Mouse (Mus musculus) hindbrain, postnatal 0 days (tissue): ENCODE data around the gene Sema4a. TPM values are rescaled to one million over a fixed set of nuclear protein-coding genes. Genes with fewer than 3 reads are reported as not detected.

ENCODE experiments used
- ATAC-seq: fragments of 200-750 bp; cut with Nextera tagmentation; 2 replicates; pipeline ENCODE4 v1.8.0; 2017; ENCODE audit warnings: mild to moderate bottlenecking, moderate TSS enrichment, moderate library complexity
- DNase-seq: peaks from one replicate; pipeline ENCODE4 v3.0.0-alpha.2; 2015; ENCODE audit warnings: low spot score
- H3K27ac ChIP-seq: fragments of 300-500 bp; sonication (generic); 2 replicates; pipeline ENCODE4 v1.5.1; 2014; ENCODE audit warnings: mild to moderate bottlenecking
- H3K27me3 ChIP-seq: fragments of 300-500 bp; sonication (generic); 2 replicates; pipeline ENCODE4 v1.6.1; 2014; ENCODE audit warnings: low read length, mixed read lengths; ENCODE audit not compliant: insufficient read depth
- H3K36me3 ChIP-seq: fragments of 300-500 bp; sonication (generic); 2 replicates; pipeline ENCODE4 v1.6.1; 2014; ENCODE audit warnings: low read length, mixed read lengths; ENCODE audit not compliant: insufficient read depth
- H3K4me1 ChIP-seq: fragments of 300-500 bp; sonication (generic); 2 replicates; pipeline ENCODE4 v1.6.1; 2014; ENCODE audit warnings: antibody characterized with exemption, low read length, mixed read lengths; ENCODE audit not compliant: insufficient read depth
- H3K4me2 ChIP-seq: fragments of 300-500 bp; sonication (generic); 2 replicates; pipeline ENCODE4 v1.6.1; 2014; ENCODE audit warnings: low read depth, mild to moderate bottlenecking, low read length, moderate library complexity, mixed read lengths
- H3K4me3 ChIP-seq: fragments of 300-500 bp; sonication (generic); 2 replicates; pipeline ENCODE4 v1.5.1; 2014; ENCODE audit warnings: low read length
- H3K9ac ChIP-seq: fragments of 300-500 bp; sonication (generic); replicated peaks from 2 replicates; pipeline ENCODE4 v1.6.1; 2014; ENCODE audit warnings: mild to moderate bottlenecking, low read length, moderate library complexity, mixed read lengths
- H3K9me3 ChIP-seq: fragments of 300-500 bp; sonication (generic); 2 replicates; pipeline ENCODE4 v1.6.1; 2016; ENCODE audit warnings: low read length, mixed read lengths
- CTCF ChIP-seq: IDR thresholded peaks from 2 replicates; pipeline ENCODE4 v1.5.1; 2016; ENCODE audit warnings: antibody characterized with exemption, control low read depth, low read depth
- WGBS: fragments of 180-500 bp; shearing (Covaris S2); extraction: QIAGEN DNeasy Blood & Tissue Kit; methylation state at CpG from one replicate; pipeline ENCODE4 v1.1.7; 2014; 5-methylcytosine and 5-hydroxymethylcytosine counted together
- microRNA-seq, 2 experiments: library from miRNA; unstranded; fragments of <30 nt; microRNA quantifications; one replicate each; pipeline ENCODE4; 2016
- polyA plus RNA-seq: library from polyadenylated mRNA; unstranded; fragments of >200 nt; fragmentation: Nextera tagmentation; extraction: Ambion mirVana; gene quantifications from 2 replicates; pipeline ENCODE4 v1.2.1, GENCODE M21; 2015
- total RNA-seq: library from RNA; depleted of rRNA; stranded (reverse); fragments of >200 nt; gene quantifications from 2 replicates; pipeline ENCODE4 v1.2.3, GENCODE M21; 2014; rRNA removed

Sema4a gene
- total and polyA plus RNA-seq, 2 experiments from 2014 or later = 26.5 to 45.2 TPM

DNA sequence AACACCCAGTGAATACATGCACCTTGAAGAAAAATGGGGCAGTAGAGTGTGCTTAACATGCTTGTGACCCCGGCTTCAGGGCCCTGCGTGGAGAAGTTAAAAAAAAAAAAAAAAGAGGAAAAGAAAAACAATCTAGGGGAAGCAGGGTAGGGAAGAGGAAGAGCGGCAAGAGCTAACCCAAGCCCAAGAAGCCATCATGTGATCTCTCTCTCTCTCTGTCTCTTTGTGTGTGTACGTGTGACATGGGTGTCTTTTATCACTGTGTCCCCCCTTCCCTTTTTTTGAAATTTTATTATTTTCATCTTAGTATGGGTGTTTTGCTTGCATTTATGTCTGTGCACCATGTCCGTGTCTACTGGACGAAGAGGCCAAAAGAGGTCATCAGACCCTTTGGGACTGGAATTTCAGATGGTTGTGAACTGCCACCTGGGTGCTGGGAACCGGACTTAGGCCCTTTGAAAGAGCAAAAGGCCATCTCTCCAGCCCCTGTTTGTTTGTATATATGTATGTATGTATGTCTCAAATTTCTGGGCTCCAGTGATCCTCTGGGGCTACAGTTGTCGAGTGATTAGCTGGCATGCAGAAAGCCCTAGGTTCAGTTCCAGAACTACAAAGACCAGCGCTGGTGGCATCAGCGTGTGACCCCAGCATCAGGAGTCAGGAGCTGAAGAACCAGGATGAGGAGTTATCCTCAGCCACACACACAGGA, 57.3 kb downstream of the Sema4a start:
- no peak for ATAC-seq
- no peaks in the 10 kb centered on the region for H3K9me3 ChIP-seq
- no peak overlapping the region for H3K27ac ChIP-seq
- H3K4me3 ChIP-seq = no peak overlapping the region
- no peak for DNase-seq
- no peak overlapping the region for H3K9ac ChIP-seq
- H3K4me2 ChIP-seq = no peak overlapping the region
- H3K36me3 ChIP-seq = no peaks in the 10 kb centered on the region
- H3K4me1 ChIP-seq = no peaks in the 10 kb centered on the region
- WGBS = 90% methylated on average over 10 of the region's 10 CpGs
- H3K27me3 ChIP-seq = no peaks in the 10 kb centered on the region
- TF ChIP-seq CTCF = no peak

DNA sequence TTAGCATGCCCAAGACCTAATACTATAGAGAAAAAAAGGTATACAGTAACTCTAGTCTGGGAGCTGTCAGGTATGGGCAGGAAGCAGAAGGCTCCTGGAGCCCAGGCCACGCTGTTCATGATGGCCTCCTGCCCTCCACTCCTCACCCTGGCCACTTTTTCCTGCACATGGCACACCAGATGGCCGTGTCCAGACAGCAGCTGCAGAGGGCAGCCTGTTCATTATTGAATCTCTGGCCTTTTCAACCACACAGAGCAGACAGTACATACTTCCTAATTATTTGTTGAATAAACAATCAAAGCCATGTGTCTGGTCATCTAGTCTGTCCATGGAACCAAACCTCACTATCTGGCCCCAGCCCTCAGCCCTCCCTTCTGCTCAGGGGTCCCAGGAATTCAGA, 62.3 kb downstream of the Sema4a start:
- Histone ChIP-seq H3K9me3 (no peaks in the 10 kb centered on the region), H3K4me3 (no peak overlapping the region), H3K4me1 (no peaks in the 10 kb centered on the region), H3K27me3 (no peaks in the 10 kb centered on the region), H3K4me2 (no peak overlapping the region), H3K36me3 (no peaks in the 10 kb centered on the region), H3K9ac (no peak overlapping the region), H3K27ac (no peak overlapping the region)
- TF ChIP-seq CTCF = no peak
- DNase-seq (peak; percentile 12), ATAC-seq (peak; percentile 53; the same call in 1 of the 2 replicates)
- 63% methylated on average over 2 of the region's 2 CpGs for WGBS

DNA sequence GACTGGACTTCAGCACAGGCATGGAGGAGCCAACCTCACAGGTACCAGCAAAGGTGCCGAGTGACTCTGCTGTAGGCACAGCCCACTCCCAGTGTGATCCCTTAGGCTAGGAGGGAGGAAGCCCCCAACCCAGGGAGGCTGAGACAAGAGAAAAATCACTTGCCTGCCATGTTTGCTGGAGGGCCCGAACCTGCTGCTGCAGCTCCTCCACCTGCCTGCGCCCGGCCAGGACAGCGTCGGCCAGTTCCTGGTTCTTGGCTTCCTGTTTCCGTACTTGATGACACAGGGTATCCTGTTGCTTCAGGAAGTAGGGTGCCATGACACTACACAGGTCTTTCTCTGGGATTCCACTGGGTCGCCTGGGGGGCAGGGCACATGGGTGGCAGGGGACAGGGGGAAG, 65.2 kb downstream of the Sema4a start:
- WGBS = 93% methylated on average over 8 of the region's 8 CpGs
- Histone ChIP-seq H3K36me3 (no peaks in the 10 kb centered on the region), H3K4me1 (no peaks in the 10 kb centered on the region), H3K27ac (no peak overlapping the region), H3K4me2 (no peak overlapping the region), H3K9me3 (no peaks in the 10 kb centered on the region), H3K27me3 (no peaks in the 10 kb centered on the region), H3K9ac (no peak overlapping the region), H3K4me3 (no peak overlapping the region)
- TF ChIP-seq CTCF = no peak
- DNase-seq (no peak), ATAC-seq (no peak)

DNA sequence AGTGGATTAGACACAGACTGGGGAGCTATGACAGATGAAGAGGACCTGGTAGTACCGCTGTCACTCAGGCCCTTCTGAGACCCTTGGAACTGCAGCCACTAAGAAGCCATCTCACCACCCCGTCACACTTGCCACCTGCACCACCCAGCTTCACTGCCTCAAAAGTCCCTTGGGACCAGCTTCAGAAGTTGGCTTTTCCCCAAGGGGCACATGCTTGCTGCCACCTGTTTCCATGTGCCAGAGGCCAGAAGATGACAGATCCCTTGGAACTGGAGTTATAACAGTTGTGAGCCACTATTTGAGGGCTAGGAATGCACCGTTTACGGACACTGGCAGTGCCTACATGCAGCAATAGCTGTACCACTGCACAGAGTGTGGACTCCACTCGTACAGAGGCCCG, 65.7 kb downstream of the Sema4a start:
- Histone ChIP-seq H3K9me3 (no peaks in the 10 kb centered on the region), H3K4me1 (no peaks in the 10 kb centered on the region), H3K4me3 (no peak overlapping the region), H3K9ac (no peak overlapping the region), H3K36me3 (no peaks in the 10 kb centered on the region), H3K4me2 (no peak overlapping the region), H3K27me3 (no peaks in the 10 kb centered on the region), H3K27ac (no peak overlapping the region)
- TF ChIP-seq CTCF = no peak
- DNase-seq (no peak), ATAC-seq (no peak)
- WGBS = 94% methylated on average over 6 of the region's 6 CpGs

DNA sequence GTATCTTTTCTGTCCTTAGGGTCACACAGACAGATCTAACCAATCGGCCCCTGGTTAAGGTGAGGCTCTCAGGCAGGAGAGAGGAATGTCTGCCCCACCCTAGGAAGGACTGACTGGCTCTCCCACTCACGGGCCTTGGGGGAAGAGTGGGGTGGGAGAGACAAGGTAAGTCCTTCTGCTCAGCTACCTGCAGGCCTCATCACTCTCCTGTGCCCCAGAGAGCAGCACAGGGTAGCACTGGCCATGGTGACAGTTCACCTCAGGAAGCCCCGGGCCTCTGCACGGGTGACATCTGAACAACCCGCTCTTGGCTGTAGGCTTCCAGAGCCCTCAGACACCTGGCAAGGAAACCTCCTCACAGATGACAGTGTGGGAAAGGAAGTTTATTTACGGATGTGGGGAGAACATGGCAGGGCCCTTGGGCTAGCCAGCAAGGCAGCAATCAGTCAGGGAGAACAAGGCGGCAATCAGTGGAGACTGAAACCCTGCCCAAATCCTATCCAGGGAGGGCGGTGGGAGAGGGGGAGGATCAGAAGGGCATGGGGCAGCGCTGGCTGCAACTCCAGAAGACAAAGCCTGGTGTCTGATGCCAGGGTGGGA, 67.1 kb downstream of the Sema4a start:
- H3K27me3 ChIP-seq = no peaks in the 10 kb centered on the region
- H3K9me3 ChIP-seq = no peaks in the 10 kb centered on the region
- TF ChIP-seq CTCF = no peak
- H3K9ac ChIP-seq = no peak overlapping the region
- WGBS = 85% methylated on average over 9 of the region's 9 CpGs
- no peak overlapping the region for H3K27ac ChIP-seq
- H3K4me3 ChIP-seq = no peak overlapping the region
- H3K36me3 ChIP-seq = no peaks in the 10 kb centered on the region
- H3K4me2 ChIP-seq = no peak overlapping the region
- no peak for ATAC-seq
- no peak for DNase-seq
- no peaks in the 10 kb centered on the region for H3K4me1 ChIP-seq

Small RNA genes lying within 50 kb of the gene (microRNA-seq; reads per million reads assigned to microRNA genes)
- 0.18 to 0.36 reads per million in 2 experiments for gene Mir7011

Other genes starting within 250 kb of the Sema4a start
- 0.94 and 1.0 TPM in 2 replicates for gene Rhbg, start 206.5 kb downstream of the Sema4a start, total RNA-seq
- gene Rhbg, start 206.5 kb downstream of the Sema4a start, polyA plus RNA-seq = 0.37 and 0.43 TPM in 2 replicates
- gene Gm38392, start 174.0 kb downstream of the Sema4a start, total RNA-seq = 2.1 TPM in 1 of 2 replicates, not detected in the other
- gene Gm38392, start 174.0 kb downstream of the Sema4a start, polyA plus RNA-seq = 0.21 and 0.24 TPM in 2 replicates
- gene Tsacc, start 164.2 kb downstream of the Sema4a start, total RNA-seq = not detected in 2 replicates
- 10.5 and 10.6 TPM in 2 replicates for gene Tsacc, start 164.2 kb downstream of the Sema4a start, polyA plus RNA-seq
- 231 and 236 TPM in 2 replicates for gene Cct3, start 164.1 kb downstream of the Sema4a start, total RNA-seq
- gene Cct3, start 164.1 kb downstream of the Sema4a start, polyA plus RNA-seq = 388 and 401 TPM in 2 replicates
- gene Glmp, start 136.2 kb downstream of the Sema4a start, total RNA-seq = 54.9 and 76.9 TPM in 2 replicates
- 135 and 142 TPM in 2 replicates for gene Glmp, start 136.2 kb downstream of the Sema4a start, polyA plus RNA-seq
- gene Tmem79, start 125.0 kb downstream of the Sema4a start, total RNA-seq = 0.52 and 0.54 TPM in 2 replicates
- gene Tmem79, start 125.0 kb downstream of the Sema4a start, polyA plus RNA-seq = 1.1 and 1.5 TPM in 2 replicates
- 78.8 and 98.1 TPM in 2 replicates for gene Smg5, start 124.9 kb downstream of the Sema4a start, total RNA-seq
- 42.9 and 43.0 TPM in 2 replicates for gene Smg5, start 124.9 kb downstream of the Sema4a start, polyA plus RNA-seq
- gene Paqr6, start 96.6 kb downstream of the Sema4a start, total RNA-seq = 8.3 and 10.1 TPM in 2 replicates
- 8.6 and 10.3 TPM in 2 replicates for gene Paqr6, start 96.6 kb downstream of the Sema4a start, polyA plus RNA-seq
- gene Bglap3, start 88.4 kb downstream of the Sema4a start, total RNA-seq = not detected in 2 replicates
- gene Bglap3, start 88.4 kb downstream of the Sema4a start, polyA plus RNA-seq = 0.15 TPM in 1 of 2 replicates, not detected in the other
- not detected in 2 replicates for gene Bglap2, start 82.5 kb downstream of the Sema4a start, total RNA-seq
- not detected in 2 replicates for gene Bglap2, start 82.5 kb downstream of the Sema4a start, polyA plus RNA-seq
- not detected in 2 replicates for gene Bglap, start 76.7 kb downstream of the Sema4a start, total RNA-seq
- not detected in 2 replicates for gene Bglap, start 76.7 kb downstream of the Sema4a start, polyA plus RNA-seq
- gene Pmf1, start 50.9 kb downstream of the Sema4a start, total RNA-seq = 39.4 and 60.4 TPM in 2 replicates
- gene Pmf1, start 50.9 kb downstream of the Sema4a start, polyA plus RNA-seq = 47.2 and 48.4 TPM in 2 replicates
- 68.3 and 68.6 TPM in 2 replicates for gene Slc25a44, start 36.0 kb downstream of the Sema4a start, total RNA-seq
- gene Slc25a44, start 36.0 kb downstream of the Sema4a start, polyA plus RNA-seq = 31.9 and 34.1 TPM in 2 replicates
- 59.7 and 60.8 TPM in 2 replicates for gene Lmna, start 48.8 kb upstream of the Sema4a start, total RNA-seq
- gene Lmna, start 48.8 kb upstream of the Sema4a start, polyA plus RNA-seq = 59.1 and 61.1 TPM in 2 replicates
- gene Mex3a, start 71.2 kb upstream of the Sema4a start, total RNA-seq = 52.3 and 54.5 TPM in 2 replicates
- 13.9 and 15.3 TPM in 2 replicates for gene Mex3a, start 71.2 kb upstream of the Sema4a start, polyA plus RNA-seq
- not detected in 2 replicates for gene Rab25, start 87.1 kb upstream of the Sema4a start, total RNA-seq
- gene Rab25, start 87.1 kb upstream of the Sema4a start, polyA plus RNA-seq = 0.44 and 1.3 TPM in 2 replicates
- 45.1 and 59.2 TPM in 2 replicates for gene Lamtor2, start 91.9 kb upstream of the Sema4a start, total RNA-seq
- gene Lamtor2, start 91.9 kb upstream of the Sema4a start, polyA plus RNA-seq = 189 and 198 TPM in 2 replicates
- gene Ubqln4, start 92.6 kb upstream of the Sema4a start, total RNA-seq = 119 and 131 TPM in 2 replicates
- gene Ubqln4, start 92.6 kb upstream of the Sema4a start, polyA plus RNA-seq = 29.4 and 29.8 TPM in 2 replicates
- gene Ssr2, start 114.7 kb upstream of the Sema4a start, total RNA-seq = 247 and 307 TPM in 2 replicates
- gene Ssr2, start 114.7 kb upstream of the Sema4a start, polyA plus RNA-seq = 209 and 210 TPM in 2 replicates
- 93.4 and 100 TPM in 2 replicates for gene Arhgef2, start 144.8 kb upstream of the Sema4a start, total RNA-seq
- 56.0 and 57.1 TPM in 2 replicates for gene Arhgef2, start 144.8 kb upstream of the Sema4a start, polyA plus RNA-seq
- gene Rxfp4, start 192.0 kb upstream of the Sema4a start, total RNA-seq = not detected in 2 replicates
- gene Rxfp4, start 192.0 kb upstream of the Sema4a start, polyA plus RNA-seq = not detected in 2 replicates
- 57.9 and 74.4 TPM in 2 replicates for gene Khdc4, start 224.6 kb upstream of the Sema4a start, total RNA-seq
- gene Khdc4, start 224.6 kb upstream of the Sema4a start, polyA plus RNA-seq = 66.1 and 70.7 TPM in 2 replicates